Mouse (Mus musculus): ENCODE measurements at regions not wholly inside any gene's neighbourhood (a gene's known extent, or its start where the extent isn't known, plus 50 kb on each side); places are given as distances from the start of the nearest gene placed in this dataset.

GRCm38 (mm10) chr8:8482707-8483480, 178.1 kb downstream of the Efnb2 start:
- no peak for TF ChIP-seq ZC3H11A (IDR thresholded peaks at IDR 0.05; ENCODE audit: borderline replicate concordance, low read depth, low read length)
- TF ChIP-seq CHD2 (IDR thresholded peaks at IDR 0.05; ENCODE audit: low read depth, low read length): no peak
- no peak for TF ChIP-seq ZNF384 (IDR thresholded peaks at IDR 0.05; ENCODE audit: low read depth, low read length)

Measured in ES-E14 (cell line).